Mouse (Mus musculus): ENCODE results near the gene Stap2. TPM values are rescaled to one million over a fixed set of nuclear protein-coding genes. Genes with fewer than 3 reads are reported as not detected.
A peak's percentile ranks its signal among the peaks of the same experiment; 100 is the strongest.

The Stap2 gene
- polyA plus RNA-seq, 1 experiment from 2014 or later = 4.9 TPM

- Histone ChIP-seq H3K27ac (replicated peaks) (0 out of 2 replicates have a peak overlapping the region, but pooled peaks have one; percentile 5), H3K9me3 (no peaks in the 10 kb centered on the region), H3K9ac (replicated peaks) (no peak overlapping the region), H3K36me3 (peaks cover 17% of the 10 kb centered on the region), H3K4me3 (no peak overlapping the region), H3K27me3 (no peaks in the 10 kb centered on the region), H3K4me1 (peaks cover 12% of the 10 kb centered on the region), H3K4me2 (replicated peaks) (no peak overlapping the region)
- 87% methylated on average over 4 of the region's 4 CpGs for WGBS
- no peak for ATAC-seq (replicated peaks)
Measured at GRCm38 (mm10) chr17:56022989-56023290, 17.6 kb upstream of the Stap2 start.

GRCm38 (mm10) chr17:56022131-56022988, 17.0 kb upstream of the Stap2 start:
- Histone ChIP-seq H3K4me3 (no peak overlapping the region), H3K36me3 (peaks cover 23% of the 10 kb centered on the region), H3K9ac (replicated peaks) (no peak overlapping the region), H3K27me3 (no peaks in the 10 kb centered on the region), H3K9me3 (no peaks in the 10 kb centered on the region), H3K27ac (replicated peaks) (0 out of 2 replicates have a peak overlapping the region, but pooled peaks have one; percentile 5), H3K4me1 (peaks cover 12% of the 10 kb centered on the region), H3K4me2 (replicated peaks) (no peak overlapping the region)
- 59% methylated on average over 2 of the region's 2 CpGs for WGBS
- no peak for ATAC-seq (replicated peaks)

GRCm38 (mm10) chr17:56021161-56021910, 16.0 kb upstream of the Stap2 start:
- H3K4me1 ChIP-seq = peaks cover 12% of the 10 kb centered on the region
- peak overlapping the region; percentile 11 for H3K27ac ChIP-seq (replicated peaks)
- peaks cover 33% of the 10 kb centered on the region for H3K36me3 ChIP-seq
- H3K9me3 ChIP-seq = no peaks in the 10 kb centered on the region
- H3K4me3 ChIP-seq = no peak overlapping the region
- ATAC-seq (replicated peaks) = no peak
- no peaks in the 10 kb centered on the region for H3K27me3 ChIP-seq
- H3K4me2 ChIP-seq (replicated peaks) = no peak overlapping the region
- 79% methylated on average over 4 of the region's 4 CpGs for whole genome bisulfite sequencing
- no peak overlapping the region for H3K9ac ChIP-seq (replicated peaks)

GRCm38 (mm10) chr17:56020400-56021084, 15.2 kb upstream of the Stap2 start:
- no peak overlapping the region for H3K9ac ChIP-seq (replicated peaks)
- ATAC-seq (replicated peaks) = no peak
- WGBS = 91% methylated on average over 6 of the region's 6 CpGs
- no peak overlapping the region for H3K4me2 ChIP-seq (replicated peaks)
- no peaks in the 10 kb centered on the region for H3K9me3 ChIP-seq
- H3K4me1 ChIP-seq = peaks cover 12% of the 10 kb centered on the region
- peaks cover 41% of the 10 kb centered on the region for H3K36me3 ChIP-seq
- no peak overlapping the region for H3K4me3 ChIP-seq
- H3K27me3 ChIP-seq = no peaks in the 10 kb centered on the region
- H3K27ac ChIP-seq (replicated peaks) = peak overlapping the region; percentile 11; the same call in 1 of the 2 replicates

DNA sequence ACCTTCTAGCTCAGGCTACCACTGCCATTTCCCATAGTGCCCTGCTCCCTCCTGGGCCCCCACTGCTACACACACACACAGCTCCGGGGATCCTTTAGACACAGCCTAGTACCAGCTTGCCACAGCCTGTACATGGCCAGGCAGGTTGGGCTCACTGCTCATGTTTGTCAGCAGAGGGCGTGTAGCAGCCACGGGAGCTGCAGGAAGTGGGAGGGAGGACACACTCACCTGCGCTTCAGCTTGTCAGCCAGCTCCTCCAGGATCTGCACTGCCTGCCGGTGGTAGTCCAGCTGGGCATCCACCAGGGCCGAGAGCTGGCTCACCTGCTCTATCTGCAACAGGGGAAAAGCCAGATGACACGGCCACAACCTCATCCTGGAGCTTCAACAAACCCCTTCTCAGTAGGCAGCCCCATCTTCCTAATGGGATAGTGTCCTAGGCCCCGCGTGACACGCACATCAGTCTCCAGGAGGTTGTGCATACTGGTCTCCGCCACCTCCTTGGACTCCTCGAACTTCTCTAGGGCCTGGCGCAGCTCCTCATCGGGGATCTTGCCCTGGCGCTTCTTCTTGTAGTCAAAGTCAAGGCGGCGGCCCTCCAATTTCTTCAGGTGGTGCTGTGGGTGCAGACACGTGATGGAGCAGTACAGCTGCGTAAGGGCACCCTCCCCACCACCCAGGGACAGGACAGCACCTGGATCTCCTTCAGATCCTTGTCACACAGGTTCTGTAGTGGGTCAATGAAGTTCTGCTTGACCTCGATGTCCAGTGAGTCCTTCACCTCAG, 13.2 kb upstream of the Stap2 start:
- Histone ChIP-seq H3K4me1 (peaks cover 12% of the 10 kb centered on the region), H3K27ac (replicated peaks) (0 out of 2 replicates have a peak overlapping the region, but pooled peaks have one; percentile 21), H3K4me2 (replicated peaks) (no peak overlapping the region), H3K9me3 (no peaks in the 10 kb centered on the region), H3K9ac (replicated peaks) (no peak overlapping the region), H3K36me3 (peaks cover 54% of the 10 kb centered on the region), H3K27me3 (no peaks in the 10 kb centered on the region), H3K4me3 (no peak overlapping the region)
- ATAC-seq (replicated peaks) = no peak; the same call in 1 of the 2 replicates
- 77% methylated on average over 20 of the region's 20 CpGs for WGBS

GRCm38 (mm10) chr17:56017848-56018247, 12.5 kb upstream of the Stap2 start:
- Histone ChIP-seq H3K27ac (replicated peaks) (0 out of 2 replicates have a peak overlapping the region, but pooled peaks have one; percentile 21), H3K9me3 (no peaks in the 10 kb centered on the region), H3K4me1 (peaks cover 12% of the 10 kb centered on the region), H3K9ac (replicated peaks) (no peak overlapping the region), H3K4me3 (no peak overlapping the region), H3K4me2 (replicated peaks) (no peak overlapping the region), H3K27me3 (no peaks in the 10 kb centered on the region), H3K36me3 (peaks cover 60% of the 10 kb centered on the region)
- 88% methylated on average over 7 of the region's 7 CpGs for WGBS
- ATAC-seq (replicated peaks) = no peak

GRCm38 (mm10) chr17:56016793-56017785, 11.7 kb upstream of the Stap2 start:
- Histone ChIP-seq H3K4me2 (replicated peaks) (no peak overlapping the region), H3K27me3 (no peaks in the 10 kb centered on the region), H3K9ac (replicated peaks) (no peak overlapping the region), H3K4me1 (peaks cover 5% of the 10 kb centered on the region; the same call in 1 of the 2 replicates), H3K4me3 (no peak overlapping the region), H3K9me3 (no peaks in the 10 kb centered on the region), H3K36me3 (peaks cover 65% of the 10 kb centered on the region), H3K27ac (replicated peaks) (0 out of 2 replicates have a peak overlapping the region, but pooled peaks have one; percentile 16)
- 87% methylated on average over 15 of the region's 15 CpGs for WGBS
- ATAC-seq (replicated peaks) = no peak

- Histone ChIP-seq H3K4me3 (no peak overlapping the region), H3K4me1 (peaks cover 7% of the 10 kb centered on the region), H3K9me3 (no peaks in the 10 kb centered on the region), H3K9ac (replicated peaks) (no peak overlapping the region), H3K27ac (replicated peaks) (no peak overlapping the region), H3K36me3 (peaks cover 72% of the 10 kb centered on the region), H3K4me2 (replicated peaks) (no peak overlapping the region), H3K27me3 (no peaks in the 10 kb centered on the region)
- WGBS = 86% methylated on average over 8 of the region's 8 CpGs
- ATAC-seq (replicated peaks) = no peak
Measured at GRCm38 (mm10) chr17:56016382-56016781, 11.0 kb upstream of the Stap2 start.

DNA sequence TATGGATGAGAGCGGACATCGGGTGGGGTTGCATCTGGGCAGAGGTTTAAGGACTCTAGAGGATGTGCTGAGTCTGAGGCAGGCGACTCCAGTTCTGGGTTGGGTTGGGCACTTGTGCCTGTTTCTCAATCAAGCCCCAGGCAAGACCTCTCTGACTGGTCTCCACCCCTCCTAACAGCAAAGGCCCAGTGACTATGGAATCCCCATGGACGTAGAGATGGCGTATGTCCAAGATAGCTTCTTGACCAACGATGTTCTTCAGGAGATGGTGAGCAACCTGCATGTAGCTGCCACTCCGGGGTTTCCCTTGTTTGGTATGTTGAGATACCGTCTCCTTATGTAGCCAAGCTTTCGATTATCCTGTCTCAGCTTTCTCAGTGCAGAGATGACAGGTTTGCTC, 9.9 kb upstream of the Stap2 start:
- H3K36me3 ChIP-seq = peaks cover 74% of the 10 kb centered on the region
- no peak overlapping the region for H3K9ac ChIP-seq (replicated peaks)
- no peaks in the 10 kb centered on the region for H3K27me3 ChIP-seq
- no peak overlapping the region for H3K4me2 ChIP-seq (replicated peaks)
- H3K27ac ChIP-seq (replicated peaks) = no peak overlapping the region
- H3K9me3 ChIP-seq = no peaks in the 10 kb centered on the region
- peaks cover 17% of the 10 kb centered on the region for H3K4me1 ChIP-seq
- 92% methylated on average over 9 of the region's 9 CpGs for WGBS
- H3K4me3 ChIP-seq = no peak overlapping the region
- no peak for ATAC-seq (replicated peaks)

DNA sequence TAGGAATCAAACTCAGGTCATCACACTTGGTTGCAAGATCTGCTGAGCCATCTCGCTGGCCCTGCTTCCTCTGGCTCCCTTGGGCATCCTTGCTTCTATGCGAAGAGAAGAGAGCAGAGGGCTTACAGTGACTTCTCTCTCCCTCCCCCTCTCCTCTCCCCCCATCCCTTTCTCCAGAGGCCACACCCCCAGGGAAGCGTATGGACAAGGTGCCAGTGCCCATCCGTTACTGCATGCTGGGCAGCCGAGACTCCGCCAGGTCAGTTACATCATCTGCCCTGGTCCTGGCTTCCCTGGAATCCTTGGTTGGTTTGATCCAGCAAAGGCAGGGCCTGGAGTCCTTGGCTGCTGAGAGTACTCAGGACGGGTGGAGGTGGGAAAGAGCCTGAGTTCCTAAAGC, 6.1 kb upstream of the Stap2 start:
- H3K9me3 ChIP-seq = no peaks in the 10 kb centered on the region
- H3K27me3 ChIP-seq = no peaks in the 10 kb centered on the region
- peaks cover 41% of the 10 kb centered on the region for H3K36me3 ChIP-seq
- no peak for ATAC-seq (replicated peaks)
- no peak overlapping the region for H3K9ac ChIP-seq (replicated peaks)
- peaks cover 32% of the 10 kb centered on the region for H3K4me1 ChIP-seq
- 85% methylated on average over 7 of the region's 7 CpGs for WGBS
- no peak overlapping the region for H3K4me2 ChIP-seq (replicated peaks)
- H3K27ac ChIP-seq (replicated peaks) = no peak overlapping the region
- H3K4me3 ChIP-seq = no peak overlapping the region
